Mouse (Mus musculus) CH12F3 (cell line): ENCODE results near the gene Dtx1.

Experiments used
- in situ Hi-C: fragments of 300-500 bp; cut with MboI; formaldehyde crosslinking; loops from 2 replicates; pipeline ENCODE4 v1.14.3; 2020; ENCODE audit warnings: low sequenced_read_pairs

Dtx1 gene

DNA sequence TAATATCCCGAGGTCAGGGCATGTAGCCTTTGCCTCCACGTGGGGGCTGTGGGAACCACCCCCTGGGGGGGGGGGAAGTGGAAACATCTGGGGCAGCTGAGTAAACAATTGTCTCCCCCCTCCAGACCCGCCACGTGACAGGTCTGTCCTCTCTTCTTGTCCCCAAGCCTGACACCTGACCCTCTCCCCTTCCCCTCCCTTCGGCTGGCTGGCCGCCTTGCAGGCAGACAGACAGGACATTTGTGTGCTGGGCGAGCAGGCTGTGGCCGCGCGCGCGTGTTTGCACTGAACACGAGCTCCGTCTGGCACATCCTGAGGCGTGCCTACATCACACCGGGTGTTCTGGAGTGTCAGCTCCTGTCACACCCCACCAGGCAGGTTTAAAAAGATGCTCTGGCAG, 5.2 kb downstream of the Dtx1 start:
- in situ Hi-C loops = no loop called here

DNA sequence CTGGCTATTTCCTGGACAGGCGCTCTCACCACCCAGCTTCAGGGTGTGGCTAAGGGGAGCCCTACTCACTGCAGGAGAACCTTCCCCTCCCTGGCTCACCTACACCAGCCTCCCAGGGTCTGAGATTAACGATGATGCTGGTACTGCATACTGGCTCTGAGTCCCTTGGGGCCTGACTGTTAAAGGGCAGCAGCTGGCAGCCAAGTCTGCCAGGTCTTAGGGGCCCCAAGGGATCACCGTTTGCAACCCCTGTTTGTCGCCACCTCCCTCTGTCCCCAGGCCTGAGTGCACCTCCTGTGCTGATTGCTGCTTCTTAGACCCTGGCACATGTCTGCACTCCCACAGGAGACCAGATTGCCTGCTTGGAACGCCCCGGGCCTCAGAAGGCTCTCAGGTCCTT, 7.3 kb downstream of the Dtx1 start:
- in situ Hi-C loops = no loop called here

DNA sequence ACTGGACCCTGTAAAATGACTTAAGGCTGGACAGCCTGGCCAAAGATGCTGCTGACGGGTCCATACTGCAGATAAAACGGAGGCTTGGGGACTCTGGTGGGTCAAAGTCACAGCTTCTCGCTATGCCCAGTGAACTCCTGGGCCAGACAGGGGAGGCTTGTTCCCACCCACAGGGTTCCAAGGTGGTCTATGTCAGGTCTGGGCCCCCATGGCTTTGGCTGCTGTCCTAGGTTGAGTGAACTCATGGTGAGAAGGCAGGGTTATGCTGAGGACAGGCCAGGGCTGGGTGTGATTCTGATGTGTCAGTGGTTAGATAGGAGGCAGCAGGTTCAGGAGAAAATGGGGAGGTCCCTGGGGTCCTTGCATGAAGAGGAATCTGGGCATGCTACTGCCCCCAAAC, 8.1 kb downstream of the Dtx1 start:
- in situ Hi-C loops = no loop called here

DNA sequence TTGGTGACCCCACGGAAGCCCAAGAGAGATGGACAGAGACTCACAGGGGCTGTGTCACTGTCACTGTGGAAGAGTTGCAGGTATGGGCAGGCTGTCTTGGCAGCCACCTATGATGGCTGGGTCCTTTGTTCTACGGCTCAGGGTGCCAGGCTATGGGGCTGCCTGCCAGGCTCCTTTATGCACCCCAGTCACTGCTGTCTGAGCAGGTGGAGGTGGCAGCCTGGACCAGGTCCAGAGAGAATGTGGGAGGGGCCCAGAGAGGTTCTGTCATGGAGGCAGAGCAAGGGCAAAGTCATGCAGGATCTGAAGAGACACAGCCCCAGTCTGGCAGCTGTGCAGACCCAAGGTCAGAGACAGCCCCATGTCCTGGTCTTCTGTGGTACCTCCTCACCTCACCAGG, 8.8 kb downstream of the Dtx1 start:
- in situ Hi-C loops = no loop called here

DNA sequence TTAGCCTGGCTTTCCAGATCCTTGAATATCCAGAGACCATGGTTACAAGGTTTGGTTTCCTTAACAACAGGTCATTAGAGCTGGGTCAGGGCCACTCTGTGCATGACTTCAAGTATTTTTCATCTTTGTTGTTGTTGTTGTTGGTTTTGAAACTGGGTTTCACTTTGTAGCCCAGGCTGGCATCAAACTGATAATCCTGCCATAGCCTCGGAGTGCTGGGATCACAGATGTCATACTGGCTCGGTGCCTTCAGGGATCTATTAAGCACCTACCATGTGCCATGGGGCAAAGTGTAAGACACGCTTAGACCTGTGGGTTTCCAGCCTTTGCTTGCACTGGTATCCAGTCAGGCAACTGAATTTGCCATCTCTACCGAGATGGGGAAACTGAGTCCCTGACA, 9.3 kb downstream of the Dtx1 start:
- in situ Hi-C loops = no loop called here

DNA sequence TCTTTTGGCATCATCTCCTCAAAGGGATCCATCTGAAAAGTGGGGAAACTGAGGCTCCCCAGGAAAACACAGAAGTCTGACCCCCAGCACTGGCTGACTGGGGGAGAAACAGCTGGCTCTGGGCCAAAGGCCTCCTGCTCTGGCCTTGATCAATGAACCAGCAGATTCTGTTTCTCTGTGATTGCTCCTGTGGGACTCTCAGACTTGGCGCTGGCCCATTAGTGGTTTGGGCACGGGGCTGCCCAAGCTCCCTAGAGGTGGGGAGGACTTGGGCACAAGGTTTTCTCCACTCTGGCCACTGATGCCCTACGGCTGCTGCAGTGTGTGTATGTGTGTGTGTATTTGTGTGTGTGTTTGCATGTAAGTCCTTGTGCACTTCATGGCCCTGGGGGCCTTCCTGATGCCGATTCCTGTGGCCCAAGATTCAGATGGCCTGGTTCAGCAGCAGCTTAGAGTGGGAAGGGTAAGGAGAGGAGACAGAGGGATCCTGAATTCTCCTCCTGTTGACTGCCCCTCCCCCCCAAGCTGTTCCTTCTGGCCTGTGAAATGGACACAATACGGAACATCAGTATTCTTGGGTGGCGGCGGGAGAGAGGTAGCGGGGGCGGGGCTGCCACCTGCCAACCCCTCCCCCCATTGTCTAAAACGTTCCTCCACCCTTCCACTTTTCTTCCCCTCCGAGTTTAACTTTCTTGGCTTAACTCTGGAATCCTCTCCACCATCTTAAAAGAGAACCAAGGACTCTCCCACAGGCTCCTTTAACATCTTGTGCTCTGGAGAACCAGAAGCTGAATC, 10.5 kb downstream of the Dtx1 start:
- in situ Hi-C loops = no loop called here

DNA sequence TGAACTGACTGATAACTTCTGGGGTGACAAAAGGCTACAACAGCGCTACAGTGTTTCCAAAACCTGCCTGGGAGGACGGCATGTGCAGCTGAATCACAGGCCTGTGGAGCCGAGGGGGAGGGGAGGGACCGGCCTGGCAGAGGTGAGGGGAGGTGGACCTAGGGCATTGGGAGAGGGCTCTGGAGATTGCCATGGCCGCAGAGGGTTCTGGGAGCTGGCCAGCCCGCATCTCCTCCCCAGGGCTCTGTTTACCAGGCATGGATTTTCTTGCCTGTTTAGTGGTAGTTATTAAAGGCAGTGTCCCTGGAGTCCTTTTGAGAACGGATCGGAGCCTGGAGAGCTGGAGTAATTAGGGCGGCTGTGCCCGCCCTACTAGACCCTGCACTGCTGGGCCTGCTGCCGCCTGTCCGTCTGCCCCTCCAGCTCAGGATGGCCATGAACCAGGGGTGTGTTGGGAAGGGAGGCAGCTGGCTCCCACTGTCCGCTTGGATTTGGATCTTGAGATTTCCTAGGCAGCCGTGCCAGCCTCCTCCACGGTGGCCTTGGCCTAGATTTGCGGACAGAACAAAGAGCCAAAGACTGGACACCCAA, 12.8 kb downstream of the Dtx1 start:
- in situ Hi-C loops = no loop called here

DNA sequence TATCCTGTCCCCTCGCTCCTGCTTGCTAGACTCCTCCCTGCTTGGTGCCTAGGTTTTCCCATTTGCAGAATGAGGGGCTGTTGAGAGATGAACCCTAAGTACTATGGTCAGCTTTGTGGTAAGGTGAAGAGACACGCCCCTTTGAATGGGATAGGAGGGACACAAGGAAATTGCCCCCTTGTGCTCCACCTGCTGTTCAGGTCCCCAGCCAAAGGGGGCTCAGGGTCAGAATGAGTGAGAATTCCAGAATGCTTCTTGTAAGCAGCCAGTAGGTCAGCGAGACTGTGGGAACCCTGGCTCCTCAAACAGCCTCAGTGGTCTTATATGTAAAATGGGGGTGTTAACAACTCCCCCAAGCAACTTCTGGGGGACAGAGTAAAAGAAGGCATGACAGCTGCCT, 13.5 kb downstream of the Dtx1 start:
- in situ Hi-C loops = no loop called here

DNA sequence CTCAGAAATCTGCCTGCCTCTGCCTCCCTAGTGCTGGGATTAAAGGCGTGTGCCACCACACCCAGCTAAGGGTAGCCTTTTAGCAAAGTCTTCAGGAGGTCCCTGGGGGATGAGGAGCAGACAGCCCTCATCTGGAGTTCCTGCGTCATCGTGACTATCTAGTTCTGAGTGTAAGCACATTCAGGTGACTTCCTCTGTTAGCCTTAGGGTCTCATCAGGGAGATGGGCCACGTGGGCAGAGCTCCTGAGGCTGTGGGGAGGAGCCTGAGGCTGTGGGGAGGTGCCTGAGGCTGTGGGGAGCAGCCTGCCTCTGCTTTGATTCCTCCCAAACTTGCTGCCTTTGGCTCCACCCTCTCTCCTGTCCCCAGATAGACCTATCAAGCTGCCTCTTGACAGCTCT, 14.9 kb downstream of the Dtx1 start:
- in situ Hi-C loops = no loop called here

DNA sequence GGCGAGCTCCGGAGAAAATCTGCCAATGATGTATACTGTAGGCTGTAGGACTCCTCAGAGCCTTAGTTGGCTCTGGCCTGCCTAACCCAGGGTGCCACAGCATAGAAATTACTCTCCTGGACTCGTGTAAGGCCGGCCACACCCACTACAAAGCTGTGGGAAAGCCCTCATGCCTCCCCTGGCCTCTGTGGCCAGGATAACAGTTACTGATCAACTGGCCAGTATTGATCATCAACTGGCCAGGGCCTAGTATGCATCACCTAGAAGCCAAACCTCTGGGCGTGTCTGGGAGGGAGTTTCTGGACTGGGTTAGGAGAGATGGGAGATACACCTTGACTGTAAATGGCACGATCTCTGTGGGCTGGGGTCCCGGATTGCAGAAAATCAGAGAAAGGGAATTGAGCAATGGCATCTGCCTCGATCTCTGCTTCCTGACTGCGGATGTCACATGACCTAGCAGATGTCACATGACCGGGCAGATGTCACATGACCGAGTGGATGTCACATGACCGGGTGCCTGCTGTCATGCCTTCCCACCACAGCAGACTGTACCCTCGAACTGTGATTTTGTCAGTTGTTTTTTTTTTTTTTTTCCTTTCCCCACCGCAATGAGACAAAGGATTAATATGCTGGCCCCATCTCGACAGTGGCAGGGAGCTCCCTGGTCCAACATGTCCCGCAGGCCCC, 15.5 kb downstream of the Dtx1 start:
- in situ Hi-C loops = no loop called here

DNA sequence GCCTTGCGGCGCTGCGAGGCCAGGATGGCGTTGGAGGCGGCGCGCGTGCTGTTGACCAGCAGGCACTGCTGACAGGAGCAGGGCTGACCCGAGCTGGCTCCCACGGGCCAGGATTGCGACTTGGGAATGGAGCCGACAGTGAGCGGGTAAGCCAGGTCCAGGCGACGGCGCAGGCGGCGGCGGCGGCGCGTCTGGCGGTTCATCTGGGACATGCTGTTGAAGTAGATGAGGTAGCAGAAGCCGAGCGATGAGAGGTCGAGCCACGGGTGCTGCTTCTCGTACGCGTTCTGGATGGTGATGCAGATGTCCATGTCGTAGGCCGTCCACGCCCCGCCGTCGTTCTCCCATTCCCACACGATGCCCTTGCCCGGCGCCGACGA, 17.0 kb downstream of the Dtx1 start:
- in situ Hi-C loops = no loop called here

DNA sequence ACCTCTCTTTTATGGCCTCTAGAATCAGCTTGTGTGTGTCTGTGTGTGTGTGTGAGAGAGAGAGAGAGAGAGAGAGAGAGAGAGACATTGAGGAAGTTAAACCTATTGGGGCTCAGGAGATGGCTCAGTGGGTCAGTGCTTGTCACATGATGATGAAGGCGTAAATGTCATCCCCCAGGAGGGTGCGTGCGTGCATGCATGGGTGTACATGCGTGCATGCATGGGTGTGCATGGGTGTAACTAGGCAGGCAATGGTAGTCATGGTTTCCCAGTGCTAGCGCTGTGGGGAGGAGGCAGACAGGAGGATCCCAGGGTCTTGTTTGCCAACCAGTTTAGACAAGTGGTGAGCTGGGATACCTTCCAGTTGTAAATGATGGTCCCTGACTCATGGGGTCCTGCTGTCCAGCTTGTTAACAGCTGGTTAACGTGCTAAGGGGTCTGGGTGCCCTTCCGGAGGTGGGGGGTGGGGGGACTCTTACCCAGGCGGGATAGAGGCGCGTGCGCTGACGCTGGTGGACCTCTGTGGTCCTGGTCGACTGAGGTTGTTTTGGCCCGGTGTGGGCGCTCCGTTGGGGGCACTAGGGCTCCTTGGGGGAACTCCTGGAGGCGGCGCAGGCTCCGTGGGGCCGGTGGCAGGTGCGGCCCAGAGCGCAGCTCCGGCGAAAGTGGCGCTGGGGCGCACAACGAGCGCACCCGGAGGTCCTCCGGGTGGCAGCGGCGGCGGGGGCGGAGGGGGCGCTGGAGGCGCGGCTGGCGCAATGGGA, 17.6 kb downstream of the Dtx1 start:
- in situ Hi-C loops = no loop called here

DNA sequence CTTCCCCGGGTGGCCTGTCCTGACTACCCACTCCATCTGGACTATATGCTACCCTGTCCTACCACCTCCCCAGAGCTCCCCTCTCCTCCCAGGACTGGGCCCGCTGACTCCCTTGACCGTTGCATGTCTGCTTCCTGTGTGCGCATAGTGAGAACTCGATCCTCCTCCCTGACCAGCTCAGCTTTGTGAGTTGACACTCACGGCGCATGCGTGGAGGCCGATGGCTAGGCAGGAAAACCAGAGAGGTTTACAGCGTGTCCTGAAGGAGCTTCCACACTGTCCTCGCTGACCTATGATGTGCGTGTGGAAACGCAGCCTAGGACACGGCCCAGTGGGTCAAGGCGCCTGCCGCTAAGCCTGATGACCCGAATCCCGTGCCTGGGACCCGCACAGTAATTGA, 19.7 kb downstream of the Dtx1 start:
- in situ Hi-C loops = no loop called here

DNA sequence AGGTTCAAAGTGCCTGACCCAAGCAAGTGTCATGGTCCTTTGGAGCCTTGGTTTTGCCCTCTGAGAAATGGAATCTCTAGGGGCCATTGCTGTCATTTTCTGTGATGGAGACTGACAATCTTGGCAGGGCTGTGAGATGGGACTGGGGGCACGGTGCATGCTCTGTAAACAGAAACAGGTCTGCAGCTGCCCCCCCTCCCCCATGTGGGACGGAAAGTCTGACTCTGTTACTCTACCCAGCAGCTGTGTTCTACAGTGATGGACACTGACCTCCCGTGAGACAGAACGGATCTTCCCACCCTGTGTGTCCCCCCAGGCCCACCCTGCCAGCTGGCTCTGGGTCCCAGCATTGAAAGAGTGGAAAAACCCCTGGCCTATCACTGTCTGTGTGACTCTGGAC, 21.3 kb downstream of the Dtx1 start:
- in situ Hi-C loops = no loop called here

DNA sequence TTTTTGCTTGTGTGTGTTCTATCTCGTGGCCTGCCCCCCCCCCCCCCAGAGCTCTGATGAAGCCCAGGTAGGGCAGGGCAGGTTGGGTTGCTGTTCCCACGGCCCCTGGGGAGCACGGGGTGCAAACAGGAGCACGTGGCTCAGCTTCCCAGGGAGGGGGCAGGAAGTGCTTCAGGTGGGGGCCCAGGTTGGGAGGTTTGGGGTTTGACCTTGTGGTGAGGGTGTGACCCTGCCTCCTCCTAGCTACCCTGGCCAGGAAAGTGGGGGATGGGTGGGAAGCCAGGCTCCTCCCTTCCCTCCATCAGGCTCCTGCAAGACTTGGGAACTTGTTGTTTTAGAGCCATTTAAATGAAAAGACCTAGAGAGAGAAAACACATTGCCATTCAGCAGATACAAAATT, 23.3 kb downstream of the Dtx1 start:
- in situ Hi-C loops = no loop called here

DNA sequence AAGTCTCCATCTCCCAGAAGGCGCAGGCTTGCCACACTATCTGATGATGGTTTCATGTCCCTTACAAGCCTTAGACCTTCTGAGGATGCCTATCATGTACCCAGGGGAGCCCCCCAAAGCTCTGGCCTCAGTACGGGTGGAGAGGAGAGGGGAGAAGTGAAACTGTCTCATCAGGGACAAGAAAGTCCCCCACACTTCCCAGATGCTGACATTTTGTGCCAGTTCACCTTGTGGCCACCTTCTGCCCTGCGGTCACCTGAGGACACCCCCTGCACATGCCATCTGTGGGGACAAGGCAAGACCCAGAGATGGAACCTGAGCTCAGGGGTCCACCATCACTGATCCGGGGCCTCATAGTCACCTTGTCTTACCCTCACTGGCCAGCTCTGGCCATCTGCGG, 23.8 kb downstream of the Dtx1 start:
- in situ Hi-C loops = no loop called here

DNA sequence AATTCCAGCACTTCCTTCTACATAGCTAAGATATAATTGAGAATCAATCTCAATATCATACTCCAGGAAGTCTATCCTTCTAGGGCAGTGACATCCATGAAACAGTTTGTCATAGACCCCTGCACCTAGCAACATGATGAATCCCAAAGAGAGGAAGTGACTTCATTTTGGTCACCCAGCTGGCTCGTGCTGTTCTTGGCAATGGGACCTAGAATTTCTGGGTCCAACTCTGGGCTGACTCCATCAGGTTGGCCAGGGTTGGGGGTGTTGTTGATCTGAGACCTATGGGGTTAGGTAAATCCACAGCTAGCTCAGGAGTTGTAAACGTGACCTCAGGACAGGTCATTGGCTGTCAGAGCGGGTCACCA, 24.3 kb downstream of the Dtx1 start:
- in situ Hi-C loops = no loop called here

DNA sequence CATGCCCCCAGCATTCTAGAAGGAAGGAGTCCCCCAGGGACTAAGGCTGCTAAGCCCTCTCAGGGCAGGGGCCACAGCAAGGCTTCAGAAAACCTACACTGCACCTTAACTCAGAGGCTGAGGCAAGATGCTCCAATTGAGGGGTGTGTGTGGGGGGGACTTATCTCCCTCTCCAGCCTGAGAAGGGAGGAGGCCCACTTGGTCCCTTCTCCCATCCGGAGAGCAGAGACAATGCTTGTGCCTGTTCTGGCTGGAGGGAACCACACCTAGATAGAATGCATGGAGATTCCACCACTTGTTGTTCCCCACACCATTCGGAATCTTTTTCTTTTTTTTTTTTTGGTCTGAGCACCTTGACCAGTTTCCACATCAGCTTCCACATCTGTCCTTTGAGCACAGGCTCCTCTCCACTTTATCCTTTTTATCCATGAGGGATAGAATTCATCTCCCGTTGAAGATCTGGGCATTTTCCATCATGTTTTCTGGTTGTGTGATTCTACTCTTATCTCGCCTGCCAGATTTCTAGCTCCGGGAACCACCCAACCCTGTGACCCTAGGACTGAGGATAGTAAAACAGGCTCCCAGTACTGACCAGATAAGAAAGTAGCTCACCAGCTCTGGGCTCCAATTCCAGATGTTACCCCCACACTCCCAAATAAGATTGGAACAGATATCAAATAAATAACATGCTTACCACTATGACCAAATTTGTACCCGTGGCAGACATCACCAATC, 24.8 kb downstream of the Dtx1 start:
- in situ Hi-C loops = no loop called here

DNA sequence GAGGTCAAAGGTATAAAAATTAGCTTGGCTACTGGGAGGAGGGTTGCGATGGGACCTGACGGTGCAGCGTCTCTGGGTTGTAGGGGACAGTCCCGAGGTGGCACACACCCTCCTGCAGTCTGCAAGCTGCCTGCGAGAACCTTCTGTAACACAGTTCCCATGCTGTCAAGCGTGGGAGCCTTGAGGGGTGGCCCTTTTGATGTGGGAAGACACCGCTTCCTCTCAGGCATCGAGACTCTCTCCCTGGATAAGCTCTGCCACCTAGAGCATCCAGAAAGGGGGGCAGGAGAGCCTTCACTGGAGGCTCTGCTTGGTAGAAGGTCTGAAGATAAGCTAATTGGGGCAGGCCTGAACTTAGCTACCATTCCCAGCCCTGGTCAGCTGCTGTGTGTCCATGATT, 26.0 kb downstream of the Dtx1 start:
- in situ Hi-C loops = no loop called here

DNA sequence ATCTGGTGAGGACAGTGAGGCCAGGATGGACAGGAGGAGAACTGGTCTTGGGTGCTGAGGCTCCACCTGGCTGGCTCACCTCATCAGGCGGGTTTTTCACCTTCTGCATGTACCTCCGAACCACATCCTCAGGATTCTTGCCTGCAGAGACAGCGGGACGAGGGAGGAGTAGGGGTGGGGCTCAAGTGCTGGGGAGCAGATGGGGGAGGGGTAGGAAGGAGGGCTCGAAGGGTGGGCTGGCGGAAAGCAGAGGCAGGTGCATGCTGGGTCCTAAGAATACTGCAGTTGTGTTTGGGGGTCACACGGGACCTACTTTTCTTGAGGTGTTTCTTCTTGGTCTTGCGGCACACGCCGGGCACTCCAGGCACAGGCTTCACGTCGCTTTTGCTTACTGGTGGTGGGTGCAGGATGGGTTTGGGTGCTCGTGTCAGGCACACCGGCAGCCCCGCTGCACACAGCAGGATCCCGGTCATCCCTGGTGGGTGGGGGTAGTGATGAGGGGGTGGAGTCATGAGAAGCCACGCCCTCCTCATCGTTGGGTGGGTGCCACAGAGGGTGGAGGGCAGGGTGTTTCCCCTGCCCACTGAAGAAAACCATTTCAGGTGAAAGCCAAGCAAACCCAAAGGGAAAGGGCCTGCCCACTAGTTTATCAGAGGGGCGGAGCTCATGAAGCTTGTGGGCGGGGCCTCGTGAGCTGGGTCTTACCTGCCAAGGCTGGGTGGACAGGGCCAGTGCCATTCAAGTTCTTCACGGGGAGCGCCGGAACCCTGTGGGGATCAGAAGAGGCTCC, 28.6 kb downstream of the Dtx1 start:
- in situ Hi-C loops = no loop called here
